Mouse (Mus musculus) 3134 (cell line): ENCODE results near the gene Cd160.

Experiments
- DNase-seq: peaks from one replicate; pipeline ENCODE4 v3.0.0-alpha.2; 2011; ENCODE audit warnings: low spot score; ENCODE audit not compliant: insufficient read length; ENCODE audit errors: extremely low read depth

The Cd160 gene

DNA sequence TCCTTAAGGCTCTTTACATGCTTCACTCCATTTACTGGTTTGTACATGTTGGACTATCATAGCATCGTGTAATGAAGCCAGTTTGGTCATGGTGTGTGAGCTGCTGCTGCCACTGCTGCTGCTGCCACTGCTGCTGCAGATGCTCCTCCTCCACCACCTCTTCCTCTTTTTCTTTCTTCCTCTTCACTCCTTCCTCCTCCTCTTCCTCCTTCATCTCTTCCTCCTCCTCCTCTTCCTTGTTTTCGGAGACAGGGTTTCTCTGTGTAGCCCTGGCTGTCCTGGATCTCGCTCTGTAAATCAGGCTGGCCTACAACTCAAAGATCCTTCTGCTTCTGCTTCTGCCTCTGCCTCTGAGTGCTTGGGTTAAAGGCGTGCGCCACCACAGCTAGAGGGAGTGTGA is 59.2 kb downstream of the Cd160 start:
- DNase-seq, result no peak

DNA sequence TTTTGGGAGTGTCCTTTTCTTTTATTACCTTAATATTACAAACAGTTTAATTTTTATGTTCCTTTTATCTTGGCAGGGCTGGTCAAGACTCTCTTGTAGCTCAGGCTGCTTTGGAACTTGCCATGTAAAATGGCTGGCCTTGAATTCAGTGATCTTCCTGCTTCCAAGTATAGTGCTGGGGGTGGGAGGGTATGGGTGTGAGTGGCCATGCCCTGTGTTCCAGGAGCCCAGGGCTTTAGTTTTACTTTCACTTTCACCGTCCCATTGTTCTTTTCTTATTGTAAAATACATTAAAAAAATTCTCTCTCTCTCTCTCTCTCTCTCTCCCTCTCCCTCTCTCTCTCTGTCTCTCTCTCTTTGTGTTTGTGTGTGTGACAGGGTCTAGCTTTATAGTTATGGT is 64.6 kb downstream of the Cd160 start:
- peak; percentile 27 for DNase-seq

DNA sequence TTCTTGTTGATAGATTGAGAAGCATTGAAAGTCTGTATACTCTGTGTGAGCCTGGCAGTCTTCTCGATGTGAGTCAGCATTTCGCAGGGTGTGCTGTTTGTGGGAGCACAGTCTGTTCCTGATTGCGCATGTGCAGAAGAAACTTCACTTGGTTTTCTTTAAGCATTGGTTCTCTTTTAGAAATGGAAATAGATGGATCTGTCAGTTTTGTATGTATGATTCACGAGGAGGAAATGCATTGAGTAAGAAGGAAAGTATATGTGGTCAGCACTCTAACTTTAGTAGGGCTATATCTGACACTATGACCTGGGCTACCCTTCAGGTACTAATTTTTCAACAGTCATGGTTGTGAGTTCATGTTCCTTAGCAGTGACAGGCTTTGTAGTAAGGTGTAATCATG is 69.5 kb downstream of the Cd160 start:
- DNase-seq, result no peak

DNA sequence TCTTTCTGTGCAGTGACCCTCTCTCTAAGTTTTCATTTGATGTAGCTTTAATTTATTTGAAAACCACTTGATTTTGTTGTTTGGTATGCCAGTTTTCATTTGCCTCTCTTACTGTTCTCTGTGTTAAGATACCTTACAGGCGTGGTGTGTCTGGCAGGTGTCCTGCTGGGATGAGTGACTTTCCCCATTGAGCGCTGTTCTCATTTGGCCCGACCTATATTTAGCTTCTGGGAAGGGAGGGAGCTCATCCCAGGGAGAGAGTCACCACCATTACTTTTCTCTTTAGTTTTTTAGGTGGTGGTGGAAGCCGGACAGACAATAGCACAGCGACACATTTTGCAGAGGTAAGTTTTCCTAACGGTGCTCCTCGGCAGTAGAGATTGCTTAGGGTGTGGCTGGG is 71.5 kb downstream of the Cd160 start:
- no peak for DNase-seq

DNA sequence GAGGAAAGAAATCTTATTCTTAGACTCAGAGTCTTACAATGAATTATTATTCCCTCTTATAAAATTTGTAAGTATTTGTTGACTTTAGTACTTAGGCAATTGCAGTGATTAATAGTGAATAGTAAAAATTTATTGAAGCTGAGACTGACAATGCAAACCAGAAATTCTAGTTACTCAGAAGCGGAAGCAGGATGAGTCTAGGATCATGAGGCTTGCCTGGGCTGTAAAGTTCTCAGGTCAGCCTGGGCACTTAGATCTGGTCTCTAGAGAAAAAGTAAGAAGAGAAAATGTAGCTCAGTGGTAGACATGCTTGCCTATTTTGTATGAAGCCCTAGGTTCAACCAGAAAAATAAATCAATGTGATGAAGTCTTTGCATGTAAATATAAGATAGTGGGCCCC is 73.2 kb downstream of the Cd160 start:
- no peak for DNase-seq
